Mouse (Mus musculus): ENCODE measurements at regions not wholly inside any gene's neighbourhood (a gene's known extent, or its start where the extent isn't known, plus 50 kb on each side); places are given as distances from the start of the nearest gene placed in this dataset.

GRCm38 (mm10) chr2:12758816-12759215, 165.0 kb upstream of the Pter start:
- no peak for TF ChIP-seq POLR2A (IDR thresholded peaks at IDR 0.05; ENCODE audit: low read depth, low read length)
- no peak for TF ChIP-seq CTCF (IDR thresholded peaks at IDR 0.05; ENCODE audit: extremely low read depth, insufficient read depth, insufficient read length, insufficient replicate concordance)
